Mouse (Mus musculus): ENCODE measurements at regions not wholly inside any gene's neighbourhood (a gene's known extent, or its start where the extent isn't known, plus 50 kb on each side); places are given as distances from the start of the nearest gene placed in this dataset.

DNA sequence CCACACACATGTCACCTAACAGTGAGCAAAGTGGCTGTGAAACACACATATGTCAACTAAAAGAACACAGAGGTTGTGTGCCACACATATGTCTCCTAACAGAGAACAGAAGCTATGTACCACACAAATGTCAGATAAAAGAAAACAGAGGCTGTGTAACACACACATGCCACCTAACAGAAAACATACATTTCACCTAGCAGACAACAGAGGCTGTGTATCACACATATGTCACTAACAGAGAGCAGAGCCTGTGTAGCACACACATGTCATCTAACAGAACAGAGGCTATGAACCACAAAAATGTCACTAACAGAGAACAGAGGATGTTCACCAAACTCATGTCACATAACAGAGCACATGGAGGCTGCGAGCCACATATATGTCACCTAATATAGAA lies 103.6 kb upstream of the Thrb start:
- TF ChIP-seq POLR2A (IDR thresholded peaks at IDR 0.05; ENCODE audit: extremely low read depth, insufficient read depth, low read length) (no peak), CTCF (IDR thresholded peaks at IDR 0.05; ENCODE audit: extremely low read depth, insufficient read depth, low read length) (no peak)

All from cortical plate, adult 2 months (tissue).